Mouse (Mus musculus) lung, embryonic 14.5 days (tissue): ENCODE measurements around the gene Utf1. TPM values are rescaled to one million over a fixed set of nuclear protein-coding genes. Genes with fewer than 3 reads are reported as not detected.
A peak's percentile ranks its signal among the peaks of the same experiment; 100 is the strongest.

ENCODE experiments used
- ATAC-seq: fragments of 200-750 bp; cut with Nextera tagmentation; 2 replicates; pipeline ENCODE4 v1.8.0; 2017; ENCODE audit warnings: mild to moderate bottlenecking, moderate TSS enrichment, moderate library complexity; ENCODE audit not compliant: insufficient read depth
- DNase-seq: peaks from one replicate; pipeline ENCODE4 v3.0.0-alpha.2; 2015
- H3K27ac ChIP-seq: fragments of 300-500 bp; sonication (generic); 2 replicates; pipeline ENCODE4 v1.5.1; 2014; ENCODE audit warnings: low read depth, mild to moderate bottlenecking, moderate library complexity
- H3K27me3 ChIP-seq: fragments of 300-500 bp; sonication (generic); 2 replicates; pipeline ENCODE4 v1.6.1; 2014; ENCODE audit warnings: low read length, control low read depth; ENCODE audit not compliant: insufficient read depth
- H3K36me3 ChIP-seq: fragments of 300-500 bp; sonication (generic); 2 replicates; pipeline ENCODE4 v1.6.1; 2014; ENCODE audit warnings: control low read depth; ENCODE audit not compliant: insufficient read depth
- H3K4me1 ChIP-seq: fragments of 300-500 bp; sonication (generic); 2 replicates; pipeline ENCODE4 v1.6.1; 2014; ENCODE audit warnings: antibody characterized with exemption, control low read depth; ENCODE audit not compliant: insufficient read depth
- H3K4me2 ChIP-seq: fragments of 300-500 bp; sonication (generic); 2 replicates; pipeline ENCODE4 v1.6.1; 2014; ENCODE audit warnings: mild to moderate bottlenecking
- H3K4me3 ChIP-seq: fragments of 300-500 bp; sonication (generic); 2 replicates; pipeline ENCODE4 v1.5.1; 2014; ENCODE audit warnings: low read depth, low read length
- H3K9ac ChIP-seq: fragments of 300-500 bp; sonication (generic); 2 replicates; pipeline ENCODE4 v1.6.1; 2014
- H3K9me3 ChIP-seq: fragments of 300-500 bp; sonication (generic); 2 replicates; pipeline ENCODE4 v1.6.1; 2016; ENCODE audit warnings: low read depth, low read length, control low read depth
- CTCF ChIP-seq: IDR thresholded peaks from 2 replicates; pipeline ENCODE4 v1.5.1; 2016; ENCODE audit warnings: antibody characterized with exemption, low read depth
- WGBS: fragments of 180-500 bp; shearing (Covaris S2); extraction: QIAGEN DNeasy Blood & Tissue Kit; methylation state at CpG from one replicate; pipeline ENCODE4 v1.1.7; 2014; 5-methylcytosine and 5-hydroxymethylcytosine counted together
- polyA plus RNA-seq: library from polyadenylated mRNA; unstranded; fragments of >200 nt; fragmentation: Nextera tagmentation; extraction: Ambion mirVana; gene quantifications from 2 replicates; pipeline ENCODE4 v1.2.1, GENCODE M21; 2014

Gene Utf1
- polyA plus RNA-seq, 1 experiment from 2014 or later: 0.14 TPM

- peak; percentile 70 for DNase-seq
- Histone ChIP-seq H3K9me3 (no peaks in the 10 kb centered on the region), H3K36me3 (no peaks in the 10 kb centered on the region), H3K27ac (peak overlapping the region; percentile 32), H3K4me1 (no peaks in the 10 kb centered on the region), H3K27me3 (peaks cover 25% of the 10 kb centered on the region), H3K4me2 (peak overlapping the region; percentile 93), H3K4me3 (peak overlapping the region; percentile 44), H3K9ac (peak overlapping the region; percentile 57)
- no peak for TF ChIP-seq CTCF
- under 1% methylated on average over 33 of the region's 33 CpGs for WGBS
- ATAC-seq: peak; percentile 82
Measured at GRCm38 (mm10) chr7:139950283-139950971, 6.8 kb downstream of the Utf1 start.

- DNase-seq: peak; percentile 72
- Histone ChIP-seq H3K36me3 (no peaks in the 10 kb centered on the region), H3K9me3 (no peaks in the 10 kb centered on the region)
Measured at GRCm38 (mm10) chr7:139951079-139951478, 7.5 kb downstream of the Utf1 start.

GRCm38 (mm10) chr7:139951991-139952633 lies 8.5 kb downstream of the Utf1 start:
- H3K27ac ChIP-seq: no peak overlapping the region
- no peak overlapping the region for H3K4me3 ChIP-seq
- H3K36me3 ChIP-seq: no peaks in the 10 kb centered on the region
- TF ChIP-seq CTCF: no peak
- 65% methylated on average over 6 of the region's 6 CpGs for WGBS
- no peaks in the 10 kb centered on the region for H3K4me1 ChIP-seq
- ATAC-seq (no peak), DNase-seq (no peak)
- peaks cover 8% of the 10 kb centered on the region for H3K27me3 ChIP-seq
- no peak overlapping the region for H3K9ac ChIP-seq
- H3K4me2 ChIP-seq: no peak overlapping the region
- H3K9me3 ChIP-seq: no peaks in the 10 kb centered on the region

More at GRCm38 (mm10) chr7:139951079-139951478, 7.5 kb downstream of the Utf1 start:
- WGBS: 4% methylated on average over 16 of the region's 16 CpGs
- no peaks in the 10 kb centered on the region for H3K4me1 ChIP-seq
- H3K4me3 ChIP-seq: peak overlapping the region; percentile 44
- ATAC-seq: peak; percentile 35; the same call in 1 of the 2 replicates
- H3K9ac ChIP-seq: peak overlapping the region; percentile 57
- H3K27me3 ChIP-seq: peaks cover 18% of the 10 kb centered on the region
- TF ChIP-seq CTCF: no peak
- peak overlapping the region; percentile 93 for H3K4me2 ChIP-seq
- peak overlapping the region; percentile 32; the same call in 1 of the 2 replicates for H3K27ac ChIP-seq

GRCm38 (mm10) chr7:139955505-139955904 lies 11.9 kb downstream of the Utf1 start:
- H3K27me3 ChIP-seq: no peaks in the 10 kb centered on the region
- no peak for DNase-seq
- 81% methylated on average over 4 of the region's 4 CpGs for WGBS
- TF ChIP-seq CTCF: no peak
- H3K4me3 ChIP-seq: no peak overlapping the region
- no peaks in the 10 kb centered on the region for H3K36me3 ChIP-seq
- no peaks in the 10 kb centered on the region for H3K9me3 ChIP-seq
- ATAC-seq: no peak
- no peak overlapping the region for H3K27ac ChIP-seq
- H3K9ac ChIP-seq: no peak overlapping the region
- H3K4me2 ChIP-seq: no peak overlapping the region
- H3K4me1 ChIP-seq: no peaks in the 10 kb centered on the region

GRCm38 (mm10) chr7:139956658-139957057 lies 13.1 kb downstream of the Utf1 start:
- 68% methylated on average over 3 of the region's 3 CpGs for WGBS
- H3K4me2 ChIP-seq: no peak overlapping the region
- DNase-seq (no peak), ATAC-seq (no peak)
- H3K27me3 ChIP-seq: no peaks in the 10 kb centered on the region
- H3K4me3 ChIP-seq: no peak overlapping the region
- no peak overlapping the region for H3K27ac ChIP-seq
- no peak for TF ChIP-seq CTCF
- no peaks in the 10 kb centered on the region for H3K36me3 ChIP-seq
- H3K9ac ChIP-seq: no peak overlapping the region
- H3K9me3 ChIP-seq: no peaks in the 10 kb centered on the region
- no peaks in the 10 kb centered on the region for H3K4me1 ChIP-seq

- H3K27me3 ChIP-seq: no peaks in the 10 kb centered on the region
- WGBS: 44% methylated on average over 11 of the region's 11 CpGs
Measured at GRCm38 (mm10) chr7:139957437-139957836, 13.8 kb downstream of the Utf1 start.

GRCm38 (mm10) chr7:139957958-139958357 lies 14.4 kb downstream of the Utf1 start:
- H3K4me2 ChIP-seq: no peak overlapping the region
- 14% methylated on average over 11 of the region's 11 CpGs for WGBS
- no peaks in the 10 kb centered on the region for H3K4me1 ChIP-seq
- ATAC-seq (peak; percentile 33; the same call in 1 of the 2 replicates), DNase-seq (no peak)
- TF ChIP-seq CTCF: no peak
- no peaks in the 10 kb centered on the region for H3K9me3 ChIP-seq
- no peak overlapping the region for H3K27ac ChIP-seq
- no peaks in the 10 kb centered on the region for H3K27me3 ChIP-seq
- H3K36me3 ChIP-seq: no peaks in the 10 kb centered on the region
- H3K9ac ChIP-seq: peak overlapping the region; percentile 6; the same call in 1 of the 2 replicates
- no peak overlapping the region for H3K4me3 ChIP-seq

More at GRCm38 (mm10) chr7:139957437-139957836, 13.8 kb downstream of the Utf1 start:
- Histone ChIP-seq H3K4me1 (no peaks in the 10 kb centered on the region), H3K27ac (no peak overlapping the region), H3K9me3 (no peaks in the 10 kb centered on the region), H3K36me3 (no peaks in the 10 kb centered on the region), H3K4me2 (no peak overlapping the region), H3K4me3 (no peak overlapping the region), H3K9ac (no peak overlapping the region)
- TF ChIP-seq CTCF: no peak
- DNase-seq (peak; percentile 24), ATAC-seq (no peak)
